Mouse (Mus musculus): ENCODE data around the gene Gm20503.

Gm20503 gene

DNA sequence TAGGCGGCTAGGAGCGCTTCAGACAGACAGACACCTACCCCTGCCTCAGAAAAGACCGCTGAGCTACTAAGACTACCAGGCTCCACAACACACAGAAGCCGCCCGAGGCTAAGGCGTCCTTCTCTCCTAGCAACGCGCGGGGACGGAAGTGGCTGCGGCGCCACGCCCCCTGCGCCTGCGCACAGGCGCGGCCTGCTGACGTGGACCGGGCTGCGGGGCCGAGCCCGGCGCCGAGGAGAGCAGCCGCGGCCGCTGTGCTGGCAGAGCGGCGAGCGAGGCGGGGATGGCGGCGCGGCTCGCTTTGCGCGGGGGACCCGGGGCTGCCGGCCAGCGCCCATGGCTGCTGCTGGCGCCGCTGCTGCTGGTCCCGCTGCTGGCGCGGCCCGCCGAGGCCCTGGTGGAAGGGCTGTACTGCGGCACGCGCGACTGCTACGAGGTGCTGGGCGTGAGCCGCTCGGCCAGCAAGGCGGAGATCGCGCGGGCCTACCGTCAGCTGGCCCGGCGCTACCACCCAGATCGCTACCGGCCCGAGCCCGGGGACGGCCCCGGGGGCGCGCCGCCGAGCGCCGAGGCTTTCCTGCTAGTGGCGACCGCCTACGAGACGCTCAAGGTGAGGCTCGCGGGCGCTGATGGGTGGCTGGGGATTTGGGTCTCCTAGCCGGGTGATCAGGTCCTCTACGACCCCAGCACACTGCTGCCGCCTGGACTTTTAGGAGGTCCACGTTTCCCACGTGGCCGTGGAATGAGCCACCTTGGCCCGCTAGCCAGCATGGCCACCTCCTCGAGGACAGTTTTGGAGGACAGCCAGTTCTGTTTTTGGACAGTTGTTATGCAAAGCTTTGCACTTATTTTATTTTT, at the start of gene Gm20503:
Gm20503 (plus strand) TSS at position 263 of the 858 bp plus-strand sequence.
- DNase-seq (ENCODE audit: low spot score in 2 of 2) = peak; percentile 74 to 82

DNA sequence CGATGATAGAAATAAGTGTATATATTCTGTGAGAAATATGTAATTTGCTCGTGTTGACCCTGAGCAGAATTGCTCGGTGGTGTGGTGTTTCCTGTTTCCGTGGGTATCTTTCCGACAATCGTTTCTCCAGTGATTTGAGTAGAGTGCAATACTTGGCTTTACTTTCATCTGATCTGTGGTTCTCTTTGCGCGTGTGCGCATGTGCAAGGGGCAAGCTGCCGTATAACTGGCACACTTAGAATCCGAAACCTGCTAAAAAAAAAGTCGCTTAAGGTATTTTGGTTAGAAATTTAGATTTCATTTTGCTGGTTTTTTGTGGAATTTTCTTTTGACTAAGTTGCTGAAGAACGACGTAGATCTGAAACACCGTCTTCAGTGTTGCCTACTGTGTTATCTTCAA, 41.3 kb upstream of the Gm20503 start:
- DNase-seq (ENCODE audit: low spot score in 2 of 2) = no peak

DNA sequence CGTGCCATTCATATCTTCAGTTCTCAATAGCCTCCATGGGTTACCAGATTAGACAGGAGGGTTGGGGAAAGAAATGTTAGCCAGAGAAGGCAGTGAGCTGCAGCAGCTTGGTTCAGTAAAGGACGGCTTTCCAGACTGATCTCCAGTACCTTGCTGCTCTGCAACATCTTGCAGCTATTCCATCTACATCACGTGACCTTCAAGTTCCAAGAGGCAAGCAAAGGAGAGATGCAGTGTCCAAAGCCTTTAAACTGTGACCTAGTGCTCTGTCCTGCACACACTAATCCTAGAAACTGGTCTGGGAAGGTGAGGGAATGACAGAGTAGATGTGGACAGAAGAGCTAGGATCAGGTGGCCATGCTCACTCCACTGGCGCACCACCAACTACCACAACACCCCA, 39.7 kb upstream of the Gm20503 start:
- DNase-seq (ENCODE audit: low spot score in 2 of 2) = no peak

DNA sequence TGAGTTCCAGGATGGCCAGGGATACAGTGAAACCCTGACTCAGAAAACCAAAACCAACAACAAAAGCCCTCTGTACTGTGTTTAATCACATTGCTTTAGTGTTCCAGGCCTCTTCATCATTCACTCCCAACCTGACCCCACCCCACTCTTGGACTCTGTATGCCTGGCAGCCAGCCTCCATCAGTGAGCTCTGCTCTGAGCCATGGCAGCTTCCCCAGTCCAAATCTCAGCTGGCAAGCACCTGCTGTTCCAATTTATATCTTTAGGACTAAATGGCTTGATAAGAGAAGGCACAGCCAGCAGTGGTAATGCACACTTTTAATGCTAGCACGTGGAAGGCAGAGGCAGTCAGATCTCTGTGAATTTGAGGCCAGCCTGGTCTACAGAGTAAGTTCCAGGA, 37.9 kb upstream of the Gm20503 start:
- DNase-seq (ENCODE audit: low spot score in 2 of 2) = no peak

DNA sequence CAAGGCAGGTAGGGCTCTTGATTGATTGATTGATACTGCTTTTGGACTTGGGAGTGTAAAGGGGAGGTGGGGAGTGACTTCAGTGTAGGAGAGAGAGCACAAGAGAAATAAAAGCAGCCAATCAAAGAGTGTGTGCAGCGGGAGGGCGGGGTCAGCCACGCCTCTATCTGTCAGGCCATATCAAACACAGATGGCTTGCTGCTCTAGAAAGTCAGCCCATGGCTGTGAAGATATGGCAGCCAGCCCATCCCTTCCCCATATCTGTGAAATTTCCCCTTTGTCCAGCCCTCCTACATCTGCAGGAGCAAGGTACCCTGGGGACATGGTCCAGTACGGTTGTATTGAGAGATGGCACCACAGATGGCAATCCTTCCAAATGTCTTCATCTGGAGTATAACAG, 32.3 kb upstream of the Gm20503 start:
- no peak for DNase-seq (ENCODE audit: low spot score in 2 of 2)

DNA sequence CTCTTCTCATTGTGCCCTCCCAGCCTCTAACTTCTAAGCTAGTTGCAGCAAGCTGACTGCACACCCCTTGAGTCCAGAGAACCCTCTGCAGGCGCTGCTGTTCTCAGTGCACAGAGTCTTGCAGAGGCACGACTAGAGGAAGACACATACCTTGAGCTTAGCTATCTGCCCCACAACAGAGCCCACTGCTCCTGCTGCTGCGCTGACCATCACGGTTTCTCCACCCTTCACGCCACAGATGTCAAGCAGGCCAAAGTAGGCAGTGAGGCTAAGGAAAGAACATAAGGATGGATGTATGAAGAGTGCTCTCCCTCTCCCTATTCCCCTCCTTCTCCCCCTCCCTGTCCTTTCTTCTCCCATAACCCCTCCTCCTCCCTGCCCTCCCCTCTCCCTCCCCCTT, 27.3 kb upstream of the Gm20503 start:
- no peak for DNase-seq (ENCODE audit: low spot score in 2 of 2)

DNA sequence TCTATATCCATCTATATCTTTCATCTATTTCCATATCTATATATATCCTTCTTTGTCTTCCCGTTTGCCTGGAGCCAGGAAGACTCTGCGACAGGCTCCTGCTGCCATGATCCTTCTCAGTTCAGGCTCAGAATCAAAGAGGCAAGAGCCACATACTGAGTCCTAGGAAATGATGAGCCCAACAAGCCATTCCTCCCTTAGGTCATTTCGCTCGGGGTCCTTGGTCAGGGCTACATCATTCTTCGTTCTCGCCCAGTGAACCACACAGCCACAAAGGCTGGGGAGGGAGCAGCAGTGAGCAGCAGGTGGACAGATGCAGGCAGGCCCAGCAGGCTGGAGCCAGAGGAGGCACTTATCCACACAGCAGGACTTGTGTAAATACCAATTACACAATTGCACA, 21.6 kb upstream of the Gm20503 start:
- no peak for DNase-seq (ENCODE audit: low spot score in 2 of 2)

DNA sequence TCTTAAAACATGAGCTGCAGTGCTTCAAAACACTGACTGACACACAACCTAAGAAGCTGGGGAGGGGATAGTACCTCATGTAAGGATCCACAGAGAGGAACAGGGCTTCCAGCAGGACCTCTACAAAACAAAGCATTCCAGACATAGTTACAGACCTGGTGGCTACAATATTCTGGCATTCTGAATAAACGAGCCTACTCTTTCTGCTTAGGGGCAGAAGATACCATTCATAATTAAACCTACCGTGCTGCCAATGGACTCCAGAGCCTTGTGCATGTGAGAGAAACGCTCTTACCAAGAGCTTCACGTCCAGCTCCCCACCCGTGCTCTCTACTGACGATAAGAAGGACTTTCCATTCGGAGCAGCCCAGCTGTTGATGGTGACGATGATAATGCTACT, 20.2 kb upstream of the Gm20503 start:
- no peak for DNase-seq (ENCODE audit: low spot score in 2 of 2)

DNA sequence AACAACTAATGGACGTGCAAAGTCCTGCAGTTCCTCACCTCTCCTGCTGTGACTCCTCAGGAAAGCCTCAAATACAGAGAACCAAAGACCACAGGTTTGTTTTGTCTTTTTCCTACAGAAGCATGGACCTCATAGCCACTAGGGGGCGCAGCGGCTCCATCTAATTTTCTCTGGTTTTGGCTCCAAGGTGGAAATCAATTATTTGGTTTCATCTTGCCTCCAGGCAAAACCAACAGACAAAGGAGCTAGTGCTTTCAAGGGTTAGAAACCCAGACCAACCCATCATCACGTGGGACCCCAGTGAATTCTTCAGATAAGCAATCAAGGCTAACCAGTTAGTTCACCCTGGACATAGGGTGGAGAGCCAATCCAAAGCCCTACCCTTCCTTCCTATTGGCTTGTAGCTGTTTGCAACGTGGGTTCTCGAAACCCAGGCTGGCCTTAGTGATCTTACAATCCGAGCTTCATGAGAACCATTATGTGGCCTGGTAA, 17.8 kb upstream of the Gm20503 start:
- DNase-seq (ENCODE audit: low spot score in 2 of 2) = peak; percentile 70 to 80

DNA sequence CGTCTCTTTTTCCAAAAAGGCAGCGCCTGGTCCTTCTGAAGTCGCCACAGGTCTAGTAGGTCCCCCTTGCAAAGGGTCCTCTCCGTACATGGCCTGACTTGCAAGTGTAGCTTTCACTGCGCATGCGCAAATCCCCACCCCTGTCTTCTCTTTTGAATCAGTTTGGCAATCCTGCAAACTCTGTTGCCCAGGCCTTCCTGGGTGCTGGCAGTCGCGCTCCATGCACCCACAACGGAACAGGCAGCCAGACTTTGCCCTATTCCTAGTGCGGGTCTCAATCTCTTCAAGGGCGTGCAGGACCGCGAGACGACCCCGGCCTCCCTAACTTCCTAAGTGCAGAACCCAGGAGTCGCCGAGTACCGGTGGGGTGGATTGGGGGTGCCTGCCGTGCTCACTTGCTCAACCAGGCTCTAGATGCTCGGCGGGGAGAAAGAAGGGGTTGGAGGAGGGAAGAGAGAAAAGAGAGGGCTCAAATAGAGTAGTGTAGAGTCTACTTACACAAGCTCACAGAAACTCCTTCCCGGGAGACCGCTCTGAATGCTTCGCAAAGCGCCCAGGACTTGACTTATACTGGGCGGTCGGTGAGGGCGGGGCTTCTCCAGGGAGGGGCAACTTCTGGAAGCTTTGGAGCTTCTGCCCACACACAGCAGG, 16.3 kb upstream of the Gm20503 start, which contains the start of gene Ptgr1:
Ptgr1 (minus strand) TSS at position 580 of the 651 bp plus-strand sequence.
- peak; percentile 56 to 68 for DNase-seq (ENCODE audit: low spot score in 2 of 2)

DNA sequence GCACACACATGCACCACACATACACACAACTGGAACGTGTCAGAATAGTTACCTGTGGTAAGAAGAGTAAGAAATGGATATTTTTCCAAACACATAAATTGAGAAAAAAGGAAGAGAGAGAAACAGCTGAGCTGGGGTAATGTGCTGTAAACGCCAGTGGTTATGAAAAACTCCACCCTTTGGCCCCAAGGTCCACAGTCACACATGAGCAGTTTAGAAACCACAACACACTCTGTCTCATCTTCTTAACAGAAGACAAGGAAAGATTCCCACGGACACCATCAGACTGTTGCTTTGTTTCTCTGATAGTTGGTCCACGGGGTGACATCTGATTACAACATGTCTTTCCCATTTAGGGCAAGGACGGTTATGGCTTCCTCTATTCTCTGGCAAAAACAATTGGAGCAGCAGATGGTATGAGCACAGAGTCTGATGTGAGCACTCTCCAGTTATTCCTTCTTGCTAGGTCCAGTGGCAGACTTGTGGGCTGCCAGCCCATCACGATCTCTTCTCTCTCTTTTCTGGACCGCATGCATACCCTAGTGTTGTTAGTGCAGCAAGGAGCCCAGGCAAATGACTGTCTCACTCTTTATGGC, 13.6 kb upstream of the Gm20503 start:
- DNase-seq (ENCODE audit: low spot score in 2 of 2) = no peak

DNA sequence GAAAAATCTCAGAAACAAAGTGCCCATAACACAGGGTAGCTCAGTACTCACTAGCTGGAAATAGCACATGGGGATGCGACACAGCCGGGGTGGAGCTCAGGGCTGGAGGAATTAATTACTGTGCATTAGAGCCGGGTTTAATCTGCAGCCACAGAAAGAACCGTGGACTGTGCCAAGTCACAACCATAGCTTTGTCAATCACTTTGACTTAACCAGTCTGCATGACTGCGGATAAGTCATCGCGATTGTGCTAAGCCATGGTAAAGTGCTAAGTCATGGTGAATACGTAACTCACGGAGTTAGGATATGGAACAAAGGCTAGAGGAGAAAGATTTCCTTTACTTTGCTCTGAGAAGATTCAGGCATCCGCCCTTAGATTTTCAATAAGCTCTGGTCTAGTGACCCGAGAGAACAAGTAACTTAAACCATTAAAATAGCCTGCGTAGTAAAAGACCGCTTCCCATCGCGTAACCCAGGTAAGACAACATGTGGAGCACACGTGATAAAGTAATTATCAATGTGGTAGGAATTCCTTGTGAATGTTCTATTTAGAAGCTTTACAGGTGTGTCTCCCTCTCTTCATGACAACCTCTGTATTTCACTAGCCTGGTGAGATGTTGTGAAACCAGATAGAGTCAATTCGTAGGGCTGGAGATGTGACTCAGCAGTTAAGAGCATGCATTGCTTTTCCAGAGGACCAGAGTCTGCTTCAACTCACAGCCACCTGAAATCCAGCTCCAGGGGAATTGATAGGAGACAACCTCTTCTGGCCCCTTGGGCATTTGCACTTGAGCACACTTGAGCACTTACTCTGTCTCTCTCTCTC, 12.2 kb upstream of the Gm20503 start:
- no peak for DNase-seq (ENCODE audit: low spot score in 2 of 2)

DNA sequence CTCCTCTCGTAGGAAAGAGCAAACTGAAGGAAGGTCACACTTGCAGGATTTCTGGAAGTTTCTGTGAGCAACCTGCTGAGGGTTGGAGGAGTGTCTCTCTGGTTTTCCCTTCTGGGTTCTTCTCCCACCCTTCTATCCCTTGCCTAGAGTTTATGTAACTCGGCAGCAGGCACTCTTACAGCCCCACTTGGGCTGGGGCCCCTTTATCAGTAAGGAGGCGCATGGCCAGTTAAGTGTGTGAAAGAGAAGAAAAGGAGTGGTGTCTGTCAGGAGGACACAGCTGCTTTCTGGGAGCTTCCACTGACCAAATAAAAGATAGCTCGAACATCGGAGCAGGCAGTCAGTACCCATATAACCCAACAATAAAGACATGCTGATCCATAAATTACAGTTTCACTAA, 10.8 kb upstream of the Gm20503 start:
- DNase-seq (ENCODE audit: low spot score in 2 of 2) = no peak

DNA sequence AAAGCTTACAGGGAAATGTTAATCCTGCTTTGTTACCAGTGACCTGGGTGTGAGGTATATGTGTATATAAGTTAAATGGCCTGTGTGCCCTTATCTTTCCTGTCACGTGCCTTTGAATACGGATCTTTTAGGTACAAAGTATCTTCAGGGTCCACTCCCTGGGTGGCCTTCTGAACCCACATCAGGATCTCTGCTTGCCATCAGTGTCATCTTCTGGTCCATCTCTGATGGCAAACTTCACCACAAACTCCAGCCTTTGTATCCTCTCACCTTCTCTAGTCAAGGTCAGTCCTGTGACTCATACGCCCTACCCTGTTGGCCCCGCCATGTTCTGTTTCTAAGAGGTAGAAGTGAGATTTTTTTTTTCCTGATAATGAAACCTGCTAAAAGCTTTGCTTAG, 8.2 kb upstream of the Gm20503 start, which contains the start of gene Dnajc25:
Dnajc25 (plus strand) TSS at position 301 of the 400 bp plus-strand sequence.
- DNase-seq (ENCODE audit: low spot score in 2 of 2) = no peak

DNA sequence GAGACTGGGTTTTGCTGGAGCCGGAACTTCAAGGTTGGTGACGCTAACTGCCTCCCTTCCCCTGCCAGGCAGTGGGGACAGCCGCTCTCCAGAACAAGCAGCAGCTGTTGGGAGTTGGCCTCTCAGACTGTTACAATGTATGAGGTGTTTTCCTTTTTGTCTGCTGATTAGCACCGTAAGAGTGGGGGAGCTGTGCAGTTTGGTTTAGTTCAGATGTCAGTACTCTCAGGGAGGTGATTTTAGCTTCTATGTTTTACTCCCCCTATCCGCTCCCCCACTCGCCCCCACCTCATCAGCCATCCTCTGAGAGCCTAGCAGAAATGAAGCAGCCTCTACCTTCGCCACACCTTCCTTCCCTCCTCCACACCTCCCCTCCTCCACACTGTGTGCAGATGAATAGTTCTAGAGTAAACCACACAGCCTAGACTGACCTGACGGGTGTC, 7.7 kb upstream of the Gm20503 start:
- no peak for DNase-seq (ENCODE audit: low spot score in 2 of 2)

DNA sequence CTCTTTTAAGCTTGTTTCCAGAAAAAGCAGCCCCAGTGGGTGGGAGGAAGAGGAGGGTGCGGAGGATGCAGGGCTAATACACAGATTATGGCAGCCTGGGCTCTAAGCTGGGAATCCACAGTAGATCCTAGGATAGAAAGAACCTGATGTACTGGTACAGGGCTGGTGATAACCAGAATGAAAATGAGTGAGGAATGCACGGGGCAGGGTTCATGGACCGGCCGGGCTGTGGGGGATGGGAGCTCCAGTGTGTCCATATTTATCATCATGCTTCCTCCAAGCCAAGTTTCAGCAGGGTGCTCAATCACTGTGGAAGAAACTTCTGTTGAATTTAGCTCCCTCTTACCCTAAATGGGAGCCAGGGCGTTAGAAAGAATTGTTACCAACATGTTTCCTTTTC, 5.9 kb upstream of the Gm20503 start:
- DNase-seq (ENCODE audit: low spot score in 2 of 2) = no peak

DNA sequence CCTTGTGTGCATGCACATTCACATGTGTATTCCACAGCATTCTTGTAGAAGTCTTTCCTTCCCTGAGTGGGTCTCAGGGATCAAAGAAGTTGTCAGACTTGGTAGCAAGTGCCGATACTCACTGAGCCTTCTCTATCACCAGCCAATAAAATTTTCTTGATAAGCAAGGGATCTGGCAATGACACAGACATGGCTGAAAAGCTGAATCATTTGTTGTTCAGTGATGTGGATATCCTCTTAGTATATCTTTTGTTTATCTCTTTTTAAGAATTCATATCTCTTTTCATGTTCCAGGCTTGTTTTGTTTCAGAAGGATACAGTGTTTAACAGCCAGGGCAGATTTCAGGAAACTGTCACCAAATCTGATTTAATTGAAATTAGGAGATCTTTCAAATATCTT, 4.3 kb upstream of the Gm20503 start:
- DNase-seq (ENCODE audit: low spot score in 2 of 2) = no peak

DNA sequence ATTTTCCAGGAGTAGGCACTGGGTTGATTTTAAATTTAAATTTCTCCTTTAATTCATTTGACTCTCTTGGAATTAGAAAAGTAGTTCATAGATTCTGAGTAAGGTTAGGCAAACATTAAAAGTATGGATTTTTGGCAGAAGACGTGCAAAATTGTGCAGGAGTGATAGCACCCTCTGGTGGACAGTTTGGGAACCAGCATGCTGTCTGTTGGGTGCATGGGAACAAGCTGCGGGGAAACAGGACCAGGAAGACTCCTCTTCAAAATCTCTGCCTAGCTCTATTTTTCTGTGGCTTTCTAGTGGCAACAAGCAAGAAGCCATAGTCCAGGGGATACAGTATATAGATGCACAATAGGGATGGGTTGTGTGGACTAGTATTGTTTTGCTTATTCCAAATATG, 3.3 kb upstream of the Gm20503 start:
- DNase-seq (ENCODE audit: low spot score in 2 of 2) = peak; percentile 63 to 70

DNA sequence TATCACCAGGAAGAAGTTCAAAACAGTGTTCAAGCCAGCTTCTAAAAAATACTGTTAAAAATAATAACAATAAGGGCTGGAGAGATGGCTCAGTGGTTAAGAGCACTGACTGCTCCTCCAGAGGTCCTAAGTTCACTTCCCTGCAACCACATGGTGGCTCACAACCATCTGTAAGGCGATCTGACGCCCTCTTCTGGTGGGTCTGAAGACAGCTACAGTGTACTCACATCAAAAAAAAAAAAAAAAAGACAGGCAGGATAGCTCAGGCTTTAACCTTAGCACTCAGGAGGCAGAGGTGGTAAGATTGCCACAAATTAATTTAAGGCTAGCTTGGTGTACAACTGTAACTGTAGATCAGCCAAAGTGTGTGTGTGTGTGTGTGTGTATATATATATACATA, 2.4 kb upstream of the Gm20503 start:
- no peak for DNase-seq (ENCODE audit: low spot score in 2 of 2)

DNA sequence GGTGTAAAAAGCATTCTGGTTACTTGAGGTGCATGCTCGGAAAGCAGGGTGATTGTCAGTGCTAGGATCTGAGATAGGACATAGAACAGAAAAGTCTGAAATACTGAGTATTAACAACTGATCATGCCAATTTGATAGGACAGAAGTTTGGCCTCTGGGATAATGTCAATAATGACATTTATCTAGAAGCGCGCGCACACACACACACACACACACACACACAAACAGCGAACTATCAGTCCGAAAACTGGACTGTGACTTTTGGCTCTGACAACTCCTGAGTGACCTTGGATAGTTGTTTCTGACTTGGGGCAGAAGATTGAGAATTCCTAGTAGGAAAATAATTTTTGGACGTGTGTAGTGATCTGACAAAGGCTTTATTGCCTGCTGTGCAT, 793 bp downstream of the Gm20503 start:
- no peak for DNase-seq (ENCODE audit: low spot score in 2 of 2)

DNA sequence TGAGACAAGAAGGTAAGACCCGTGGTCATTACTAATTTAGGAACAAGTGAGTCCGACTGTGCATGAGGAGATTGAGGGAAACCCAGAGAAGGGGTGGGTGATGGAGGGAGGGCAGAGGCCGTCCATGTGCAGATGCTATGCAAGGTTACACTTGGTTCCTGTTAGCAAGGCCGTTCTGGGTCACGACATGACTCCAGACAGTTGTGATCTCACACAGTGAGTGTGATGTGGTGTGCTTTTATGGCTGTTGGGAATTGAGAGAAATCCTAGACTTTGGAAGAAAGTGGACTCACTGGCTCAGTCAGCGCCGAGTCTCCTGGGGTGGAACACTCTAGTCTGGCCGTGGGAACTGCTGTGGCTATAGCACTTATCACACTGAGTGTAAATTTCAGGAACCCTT, 3.2 kb downstream of the Gm20503 start:
- no peak for DNase-seq (ENCODE audit: low spot score in 2 of 2)

DNA sequence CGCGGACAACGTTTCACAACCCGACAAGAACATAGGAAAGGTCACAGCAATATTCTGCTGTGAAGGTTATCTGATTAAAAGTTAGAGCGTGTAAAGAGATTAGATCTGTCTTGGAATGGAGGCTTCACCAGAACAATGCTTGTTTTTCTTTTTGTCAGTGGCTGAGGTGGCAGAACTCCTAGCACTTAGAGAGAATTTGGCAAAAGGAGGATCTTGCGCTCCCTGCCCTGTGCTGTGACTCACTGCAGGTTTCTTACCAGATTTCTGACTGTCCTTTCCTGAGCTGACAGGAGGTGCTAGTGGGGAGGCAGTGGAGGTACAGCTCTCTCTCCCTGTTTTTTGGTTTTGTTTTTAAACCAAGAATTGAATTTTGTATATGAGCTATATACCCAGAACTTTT, 4.0 kb downstream of the Gm20503 start:
- DNase-seq (ENCODE audit: low spot score in 2 of 2) = no peak

Measured in frontal cortex, postnatal 25 days (tissue).